Comparison of ENCODE assay signal across 15 mouse cellular contexts in genomic region chr11:99333426-99333825, GRCm38 (mm10). TPM values are rescaled to one million over a fixed set of nuclear protein-coding genes. Genes with fewer than 3 reads are reported as not detected.
A peak's percentile ranks its signal among the peaks of the same experiment; 100 is the strongest.
DNase-seq lines count a peak whose midpoint lies in the region; ATAC-seq and TF ChIP-seq lines count a peak whose summit lies in the region.
"Had no signal": no experiment of that assay in that cellular context is flagged by ENCODE, and none has a peak within 500 bp of the region (broad histone marks: within the 10 kb centered on the region; RNA-seq: fewer than 3 reads in every experiment).

No protein-coding gene starts in this region.

- no peak for ATAC-seq in kidney, postnatal 0 days (replicated peaks; ENCODE audit: low FRiP score, low read depth)
- peak; percentile 52; the same call in 1 of the 2 replicates for ATAC-seq in frontal cortex, adult (ENCODE audit: low TSS enrichment)

- intact Hi-C loops in left cerebral cortex, postnatal 14 days (cut with DNase I), result no loop called here

- no peak overlapping the region for H3K4me2 ChIP-seq in kidney, postnatal 0 days (ENCODE audit: low read length)
- H3K4me2 ChIP-seq: liver, embryonic 13.5 days; stomach, embryonic 15.5 days had no signal

- no peak for TF ChIP-seq CTCF in kidney, postnatal 0 days (IDR thresholded peaks at IDR 0.05; ENCODE audit: low read depth)
- no peak for TF ChIP-seq CTCF in layer of hippocampus, adult 2 months (conservative IDR thresholded peaks at IDR 0.05)

- no peak overlapping the region for H3K27ac ChIP-seq in kidney, postnatal 0 days
- no peak overlapping the region for H3K27ac ChIP-seq in layer of hippocampus, adult 2 months
- H3K27ac ChIP-seq: liver, embryonic 13.5 days; stomach, embryonic 15.5 days had no signal

- DNase-seq in kidney, postnatal 0 days (ENCODE audit: low spot score), result peak; percentile 37
- DNase-seq in kidney, postnatal 25 days, result no peak
- DNase-seq in layer of hippocampus, adult 2 months (ENCODE audit: low spot score in 2 of 2), result peak; percentile 80
- peak; percentile 51 to 73 for DNase-seq in left cerebral cortex, postnatal 14 days (ENCODE audit: low spot score in 2 of 2)
- no peak for DNase-seq in liver
- no peak for DNase-seq in spleen, postnatal 14 days (ENCODE audit: low spot score in 2 of 2)
- DNase-seq in urinary bladder, postnatal 4 days (ENCODE audit: low spot score in 2 of 2), result no peak
- DNase-seq: gastrocnemius, postnatal 14 days; kidney, postnatal 14 days; liver, embryonic 13.5 days had no signal

- H3K9ac ChIP-seq in kidney, postnatal 0 days (ENCODE audit: low read depth, low read length), result no peak overlapping the region
- H3K9ac ChIP-seq: liver, embryonic 13.5 days; stomach, embryonic 15.5 days had no signal

- no peaks in the 10 kb centered on the region for H3K9me3 ChIP-seq in kidney, postnatal 0 days (replicated peaks; ENCODE audit: low read length)
- H3K9me3 ChIP-seq: liver, embryonic 13.5 days; stomach, embryonic 15.5 days had no signal

- H3K36me3 ChIP-seq in kidney, postnatal 0 days (ENCODE audit: insufficient read depth, low read length), result no peaks in the 10 kb centered on the region
- H3K36me3 ChIP-seq: liver, embryonic 13.5 days; stomach, embryonic 15.5 days had no signal

- H3K4me1 ChIP-seq in kidney, postnatal 0 days (replicated peaks; ENCODE audit: insufficient read depth, low read length), result no peaks in the 10 kb centered on the region
- H3K4me1 ChIP-seq: liver, embryonic 13.5 days; stomach, embryonic 15.5 days had no signal

- H3K4me3 ChIP-seq in kidney, postnatal 0 days (replicated peaks; ENCODE audit: low read depth, low read length), result no peak overlapping the region
- H3K4me3 ChIP-seq in layer of hippocampus, adult 2 months, result no peak overlapping the region; the same call in 1 of the 2 replicates
- H3K4me3 ChIP-seq: liver, embryonic 13.5 days; stomach, embryonic 15.5 days had no signal

- H3K27me3 ChIP-seq in kidney, postnatal 0 days (ENCODE audit: insufficient read depth, low read length), result no peaks in the 10 kb centered on the region
- H3K27me3 ChIP-seq: liver, embryonic 13.5 days; stomach, embryonic 15.5 days had no signal

- 36% methylated on average over 13 of the region's 13 CpGs for WGBS in kidney, postnatal 0 days

RNA-seq across cellular contexts. Expression of gene Krt26, which starts 4.3 kb away (rescaled TPM):
- not detected in 2 replicates for polyA plus RNA-seq in kidney, postnatal 0 days (2015; fragmentation: Nextera tagmentation; extraction: Ambion mirVana)
- total RNA-seq in layer of hippocampus, adult 2 months (2021), result not detected
- under 1 TPM; 0.13 to 0.17 TPM for total RNA-seq in left cerebral cortex, postnatal 14 days (2021)
- total RNA-seq: gastrocnemius, postnatal 14 days; megakaryocyte progenitor cell, adult 5-6 weeks had no signal
- polyA plus RNA-seq: heart, embryonic 14.5 days; liver, embryonic 13.5 days; urinary bladder, adult 2 months had no signal

RNA-seq across cellular contexts. Expression of gene Krt25, which starts 10.7 kb away (rescaled TPM):
- 0.08 and 0.09 TPM in 2 replicates for polyA plus RNA-seq in kidney, postnatal 0 days (2015; fragmentation: Nextera tagmentation; extraction: Ambion mirVana)
- total RNA-seq in layer of hippocampus, adult 2 months (2021), result not detected
- total RNA-seq in left cerebral cortex, postnatal 14 days (2021), result not detected
- total RNA-seq: gastrocnemius, postnatal 14 days; megakaryocyte progenitor cell, adult 5-6 weeks had no signal
- polyA plus RNA-seq: heart, embryonic 14.5 days; liver, embryonic 13.5 days; urinary bladder, adult 2 months had no signal

RNA-seq across cellular contexts. Expression of gene Krt27, which starts 17.5 kb away (rescaled TPM):
- not detected in 2 replicates for polyA plus RNA-seq in kidney, postnatal 0 days (2015; fragmentation: Nextera tagmentation; extraction: Ambion mirVana)
- not detected for total RNA-seq in layer of hippocampus, adult 2 months (2021)
- total RNA-seq in left cerebral cortex, postnatal 14 days (2021), result not detected
- total RNA-seq: gastrocnemius, postnatal 14 days; megakaryocyte progenitor cell, adult 5-6 weeks had no signal
- polyA plus RNA-seq: heart, embryonic 14.5 days; liver, embryonic 13.5 days; stomach, embryonic 15.5 days; urinary bladder, adult 2 months had no signal

RNA-seq across cellular contexts. Expression of gene Krt28, which starts 41.3 kb away (rescaled TPM):
- 0.32 TPM in 1 of 2 replicates, not detected in the other for polyA plus RNA-seq in kidney, postnatal 0 days (2015; fragmentation: Nextera tagmentation; extraction: Ambion mirVana)
- total RNA-seq in layer of hippocampus, adult 2 months (2021), result under 1 TPM in 1 of 2 experiments, not detected in 1; 0.23 TPM
- total RNA-seq in left cerebral cortex, postnatal 14 days (2021), result under 1 TPM; 0.22 to 0.34 TPM
- total RNA-seq: gastrocnemius, postnatal 14 days; megakaryocyte progenitor cell, adult 5-6 weeks had no signal
- polyA plus RNA-seq: heart, embryonic 14.5 days; liver, embryonic 13.5 days; urinary bladder, adult 2 months had no signal

RNA-seq across cellular contexts. Expression of gene Krt24, which starts 48.4 kb away (rescaled TPM):
- not detected in 2 replicates for polyA plus RNA-seq in kidney, postnatal 0 days (2015; fragmentation: Nextera tagmentation; extraction: Ambion mirVana)
- total RNA-seq in layer of hippocampus, adult 2 months (2021), result not detected
- not detected for total RNA-seq in left cerebral cortex, postnatal 14 days (2021)
- total RNA-seq: gastrocnemius, postnatal 14 days; megakaryocyte progenitor cell, adult 5-6 weeks had no signal
- polyA plus RNA-seq: heart, embryonic 14.5 days; liver, embryonic 13.5 days; stomach, embryonic 15.5 days; urinary bladder, adult 2 months had no signal

Comparison
In these comparisons a context has a peak if more than half of its experiments do, and no peak if none do; other contexts are left out.
1. DNase-seq: peak in kidney, postnatal 0 days (single experiment), layer of hippocampus, adult 2 months (2 of 2) and left cerebral cortex, postnatal 14 days (2 of 2); none in kidney, postnatal 25 days (0 of 2), liver (single experiment), spleen, postnatal 14 days (0 of 2) and urinary bladder, postnatal 4 days (0 of 2).